Mouse (Mus musculus) midbrain, embryonic 15.5 days (tissue): Measurements from ENCODE around the gene Pde12. TPM values are rescaled to one million over a fixed set of nuclear protein-coding genes. Genes with fewer than 3 reads are reported as not detected.
A peak's percentile ranks its signal among the peaks of the same experiment; 100 is the strongest.
"Not testable (repeated sequence)": the region's sequence is repeated elsewhere in the genome, so short reads cannot be mapped to it uniquely, and the experiment has no call there.

Source experiments
- ATAC-seq: fragments of 200-750 bp; cut with Nextera tagmentation; replicated peaks from 2 replicates; pipeline ENCODE4 v1.8.0; 2017; ENCODE audit warnings: moderate TSS enrichment
- H3K27ac ChIP-seq: fragments of 300-500 bp; sonication (generic); 2 replicates; pipeline ENCODE4 v1.5.1; 2015; ENCODE audit warnings: mild to moderate bottlenecking, inconsistent platforms
- H3K27me3 ChIP-seq: fragments of 300-500 bp; sonication (generic); replicated peaks from 2 replicates; pipeline ENCODE4 v1.6.1; 2015; ENCODE audit warnings: inconsistent platforms
- H3K36me3 ChIP-seq: fragments of 300-500 bp; sonication (generic); replicated peaks from 2 replicates; pipeline ENCODE4 v1.6.1; 2015; ENCODE audit warnings: inconsistent platforms
- H3K4me1 ChIP-seq: fragments of 300-500 bp; sonication (generic); 2 replicates; pipeline ENCODE4 v1.6.1; 2015; ENCODE audit warnings: inconsistent platforms
- H3K4me2 ChIP-seq: fragments of 300-500 bp; sonication (generic); 2 replicates; pipeline ENCODE4 v1.6.1; 2015; ENCODE audit warnings: inconsistent platforms, mild to moderate bottlenecking, moderate library complexity
- H3K4me3 ChIP-seq: fragments of 300-500 bp; sonication (generic); 2 replicates; pipeline ENCODE4 v1.5.1; 2015; ENCODE audit warnings: mild to moderate bottlenecking, inconsistent platforms
- H3K9ac ChIP-seq: fragments of 300-500 bp; sonication (generic); 2 replicates; pipeline ENCODE4 v1.6.1; 2015; ENCODE audit warnings: mild to moderate bottlenecking, inconsistent platforms
- H3K9me3 ChIP-seq: fragments of 300-500 bp; sonication (generic); 2 replicates; pipeline ENCODE4 v1.6.1; 2016; ENCODE audit warnings: inconsistent platforms
- WGBS: fragments of 180-500 bp; shearing (Covaris S2); methylation state at CpG from one replicate; pipeline ENCODE4 v1.1.7; 2015; ENCODE audit warnings: mixed read lengths; 5-methylcytosine and 5-hydroxymethylcytosine counted together
- polyA plus RNA-seq: library from polyadenylated mRNA; unstranded; fragments of >200 nt; fragmentation: Nextera tagmentation; extraction: Ambion mirVana; gene quantifications from 2 replicates; pipeline ENCODE4 v1.2.1, GENCODE M21; 2015

Pde12 gene
- 12.7 and 13.0 TPM in 2 replicates for polyA plus RNA-seq

DNA sequence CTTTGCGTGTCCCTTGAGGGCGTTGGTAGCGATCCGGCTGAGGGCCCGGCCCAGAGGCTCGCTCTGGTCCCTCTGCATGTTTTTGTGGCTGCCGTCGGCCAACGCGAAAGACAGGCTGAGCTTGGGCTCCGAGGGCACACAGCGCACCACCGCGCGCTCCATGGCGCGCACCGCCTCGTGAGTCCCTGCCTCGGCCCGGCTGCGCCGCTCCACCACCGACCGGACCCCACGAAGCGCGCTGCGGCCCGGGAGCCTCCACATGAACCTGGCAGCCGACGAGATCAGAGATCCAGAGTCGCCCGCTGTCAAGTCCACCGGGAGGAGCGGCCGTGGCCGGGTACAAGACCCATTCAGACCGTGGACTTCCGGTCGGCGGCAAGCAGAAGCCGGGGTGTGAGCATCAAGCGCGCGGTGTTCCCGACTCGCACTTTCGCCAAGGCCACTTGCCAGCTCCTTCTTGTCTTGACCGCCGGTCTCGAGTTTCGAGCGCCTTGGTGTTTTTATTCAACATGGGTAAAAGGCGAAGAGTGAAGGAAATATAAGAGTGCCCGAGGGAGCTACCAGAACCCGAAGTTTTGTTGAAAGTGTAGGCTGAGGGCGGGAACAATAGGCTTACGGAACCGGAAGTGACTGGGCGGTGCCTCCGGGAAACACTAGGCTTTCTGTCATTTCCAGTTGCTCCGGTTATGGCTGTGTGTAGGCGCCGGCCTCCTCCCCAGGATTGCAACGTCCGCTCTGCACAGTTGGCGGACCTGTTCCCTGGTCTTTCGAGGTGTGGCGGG, at the start of gene Pde12:
Gene Pde12, minus strand, starts transcription at position 592 of the 782 bp plus-strand sequence.
- ATAC-seq, result peak; percentile 96
- Histone ChIP-seq H3K27me3 (no peaks in the 10 kb centered on the region; the same call in 1 of the 2 replicates), H3K4me1 (peaks cover 32% of the 10 kb centered on the region), H3K36me3 (peaks cover 9% of the 10 kb centered on the region; the same call in 1 of the 2 replicates), H3K4me2 (peak within 1 kb of the TSS; percentile 98), H3K27ac (peak within 1 kb of the TSS; percentile 91), H3K9me3 (no peaks in the 10 kb centered on the region), H3K4me3 (peak within 1 kb of the TSS; percentile 95), H3K9ac (peak within 1 kb of the TSS; percentile 92)
- under 1% methylated on average over 70 of the region's 70 CpGs for WGBS

DNA sequence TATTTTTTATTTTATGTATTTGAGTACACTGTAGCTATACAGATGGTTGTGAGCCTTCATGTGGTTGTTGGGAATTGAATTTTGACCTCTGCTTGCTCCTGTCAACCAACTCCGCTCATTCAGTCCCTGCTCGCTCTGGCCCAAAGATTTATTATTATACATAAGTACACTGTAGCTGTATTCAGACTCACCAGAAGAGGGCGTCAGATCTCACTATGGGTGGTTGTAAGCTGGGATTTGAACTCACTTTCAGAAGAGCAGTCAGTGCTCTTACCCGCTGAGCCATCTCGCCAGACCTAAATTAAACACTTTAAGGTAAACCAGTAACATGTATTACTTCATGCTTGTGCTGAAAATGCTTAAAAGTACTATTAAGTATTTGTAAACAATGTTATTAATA, 35.6 kb upstream of the Pde12 start:
- WGBS, result 90% methylated on average over 5 of the region's 5 CpGs
- not testable (repeated sequence) for H3K9me3 ChIP-seq, H3K27ac ChIP-seq, H3K9ac ChIP-seq, H3K36me3 ChIP-seq, H3K4me3 ChIP-seq, H3K4me1 ChIP-seq, H3K27me3 ChIP-seq, ATAC-seq, H3K4me2 ChIP-seq

DNA sequence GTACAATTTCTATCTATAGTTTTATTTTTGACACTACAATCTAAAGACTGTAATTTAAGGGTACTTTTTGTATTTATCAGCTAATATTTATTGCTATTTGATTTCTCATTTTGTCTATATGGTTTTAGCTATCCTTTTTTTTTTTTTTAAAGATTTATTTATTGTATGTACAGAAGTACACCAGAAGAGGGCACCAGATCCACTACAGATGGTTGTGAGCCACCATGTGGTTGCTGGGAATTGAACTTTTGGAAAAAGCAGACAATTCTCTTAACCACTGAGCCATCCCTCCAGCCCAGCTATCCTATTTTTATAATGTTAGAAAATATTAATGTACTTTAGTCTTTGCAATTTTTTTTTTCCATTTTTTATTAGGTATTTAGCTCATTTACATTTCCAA, 28.2 kb upstream of the Pde12 start:
- H3K27me3 ChIP-seq, result no peaks in the 10 kb centered on the region
- H3K9ac ChIP-seq, result no peak overlapping the region
- no peaks in the 10 kb centered on the region for H3K9me3 ChIP-seq
- H3K36me3 ChIP-seq, result no peaks in the 10 kb centered on the region
- H3K4me3 ChIP-seq, result no peak overlapping the region
- no peak overlapping the region for H3K4me2 ChIP-seq
- ATAC-seq, result no peak
- H3K4me1 ChIP-seq, result no peaks in the 10 kb centered on the region
- H3K27ac ChIP-seq, result no peak overlapping the region

DNA sequence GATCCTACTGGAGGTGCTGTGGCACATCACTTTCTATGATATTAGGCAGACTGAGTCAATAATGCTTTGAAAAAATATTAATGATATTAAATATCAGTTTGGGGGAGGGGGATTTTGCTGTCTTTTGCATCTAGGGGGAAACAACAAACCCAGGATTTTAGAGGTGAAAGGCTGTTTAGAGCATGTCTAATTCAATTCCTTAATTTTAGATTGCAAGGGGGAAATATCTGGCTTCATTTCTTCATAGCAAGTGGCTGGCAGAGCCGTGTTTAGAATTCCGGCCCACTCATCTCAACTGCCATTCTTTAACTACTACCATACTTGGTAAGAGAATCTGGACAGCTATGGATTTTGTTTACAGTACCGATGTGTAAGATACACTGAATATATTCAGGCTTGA, 23.3 kb upstream of the Pde12 start, which contains the start of gene Dnah12:
Gene Dnah12, plus strand, starts transcription at position 301 of the 400 bp plus-strand sequence.
- Histone ChIP-seq H3K9me3 (no peaks in the 10 kb centered on the region), H3K4me1 (no peaks in the 10 kb centered on the region), H3K4me2 (no peak within 1 kb of the TSS), H3K4me3 (no peak within 1 kb of the TSS), H3K27me3 (no peaks in the 10 kb centered on the region), H3K27ac (no peak within 1 kb of the TSS), H3K9ac (no peak within 1 kb of the TSS), H3K36me3 (no peaks in the 10 kb centered on the region)
- ATAC-seq, result no peak
- 91% methylated on average over 3 of the region's 3 CpGs for WGBS

DNA sequence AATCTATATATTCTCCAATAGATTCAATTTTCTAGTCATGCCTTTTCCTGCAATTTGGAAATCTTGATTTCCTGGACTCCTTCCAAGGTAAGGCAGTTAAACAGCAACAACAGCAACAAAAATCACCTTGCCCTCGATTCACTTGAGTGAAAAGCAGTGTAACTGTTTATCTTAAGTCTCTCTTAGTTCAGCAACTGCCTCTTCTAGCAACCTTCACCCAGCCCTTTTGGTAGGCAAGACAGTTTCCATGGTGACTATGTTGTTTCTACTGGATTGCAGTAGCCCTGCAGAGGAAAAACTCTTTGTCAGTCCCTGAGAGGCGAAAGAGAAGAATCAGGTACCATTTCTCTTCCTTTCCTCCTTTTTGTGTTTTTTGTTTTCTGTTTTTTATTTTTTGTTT, 21.7 kb upstream of the Pde12 start:
- H3K4me1 ChIP-seq, result no peaks in the 10 kb centered on the region
- H3K9ac ChIP-seq, result no peak overlapping the region
- no peaks in the 10 kb centered on the region for H3K36me3 ChIP-seq
- no peak for ATAC-seq
- 51% methylated on average over 2 of the region's 2 CpGs for WGBS
- H3K4me3 ChIP-seq, result no peak overlapping the region
- H3K27me3 ChIP-seq, result no peaks in the 10 kb centered on the region
- no peaks in the 10 kb centered on the region for H3K9me3 ChIP-seq
- no peak overlapping the region for H3K27ac ChIP-seq
- no peak overlapping the region for H3K4me2 ChIP-seq

DNA sequence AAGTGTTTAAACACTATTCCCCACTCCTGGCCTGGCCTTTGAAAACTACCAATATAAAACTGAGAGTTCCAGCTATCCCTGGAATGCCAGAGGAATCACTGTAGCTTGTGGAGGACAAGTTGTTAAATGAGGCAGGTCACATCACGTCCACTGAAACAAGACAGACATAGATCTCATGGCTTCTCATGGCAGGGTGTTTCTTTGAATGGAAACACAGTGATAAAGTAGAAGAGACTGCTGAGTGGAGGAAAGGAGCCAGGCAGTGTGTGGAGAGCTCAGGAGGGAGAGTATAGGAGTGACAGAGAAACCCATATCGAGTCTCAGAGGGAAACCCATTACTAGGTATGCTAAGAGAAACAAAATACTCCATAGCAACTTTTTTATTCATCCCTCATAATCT, 21.0 kb upstream of the Pde12 start:
- 72% methylated on average over 2 of the region's 2 CpGs for WGBS
- no peaks in the 10 kb centered on the region for H3K27me3 ChIP-seq
- H3K4me3 ChIP-seq, result no peak overlapping the region
- no peak overlapping the region for H3K27ac ChIP-seq
- H3K4me1 ChIP-seq, result no peaks in the 10 kb centered on the region
- H3K36me3 ChIP-seq, result no peaks in the 10 kb centered on the region
- no peak overlapping the region for H3K9ac ChIP-seq
- no peak for ATAC-seq
- H3K4me2 ChIP-seq, result no peak overlapping the region
- H3K9me3 ChIP-seq, result no peaks in the 10 kb centered on the region

DNA sequence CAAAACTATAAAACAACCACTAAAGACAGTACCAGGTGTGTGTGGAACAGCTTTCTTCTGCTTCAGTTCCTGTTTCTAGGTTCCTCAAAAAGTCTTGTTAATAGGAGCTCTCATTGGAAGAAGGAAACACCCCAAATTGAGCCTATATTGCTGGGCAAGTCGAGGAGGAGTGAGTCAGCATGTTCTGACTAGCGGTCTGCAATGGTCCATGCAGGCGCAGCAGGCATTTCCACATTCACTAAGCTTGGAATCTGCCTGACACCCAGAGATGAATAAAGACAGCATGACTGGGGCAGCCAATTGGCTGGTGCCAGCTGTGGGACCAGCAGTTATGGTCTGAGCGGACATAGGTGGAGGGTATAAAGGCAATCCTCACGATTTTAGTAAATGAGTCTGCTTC, 6.1 kb upstream of the Pde12 start:
- H3K9ac ChIP-seq, result no peak overlapping the region
- no peaks in the 10 kb centered on the region for H3K9me3 ChIP-seq
- 76% methylated on average over 5 of the region's 5 CpGs for WGBS
- no peaks in the 10 kb centered on the region; the same call in 1 of the 2 replicates for H3K27me3 ChIP-seq
- ATAC-seq, result no peak
- no peak overlapping the region for H3K27ac ChIP-seq
- no peaks in the 10 kb centered on the region for H3K36me3 ChIP-seq
- no peaks in the 10 kb centered on the region for H3K4me1 ChIP-seq
- H3K4me3 ChIP-seq, result no peak overlapping the region
- no peak overlapping the region for H3K4me2 ChIP-seq

DNA sequence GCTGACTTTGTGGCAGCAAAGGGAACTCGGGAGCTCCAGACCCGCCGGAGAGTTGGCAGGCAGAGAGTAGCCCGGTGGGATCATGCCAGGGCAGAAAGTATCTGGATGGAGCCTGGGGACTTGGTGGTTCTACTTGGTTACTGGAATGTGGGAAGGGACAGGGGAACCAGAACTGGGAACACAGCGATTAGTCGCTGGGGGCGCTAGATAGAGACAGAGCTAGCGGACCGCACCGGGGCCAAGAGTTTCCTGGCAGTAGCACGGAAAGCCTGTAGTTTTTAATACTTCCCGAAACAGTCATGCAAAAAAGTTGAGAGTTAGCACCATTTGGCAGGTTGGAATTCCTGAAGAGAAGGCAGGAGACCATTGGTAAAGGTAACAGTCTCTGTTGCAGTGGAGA, 5.7 kb upstream of the Pde12 start:
- Histone ChIP-seq H3K9ac (no peak overlapping the region), H3K27me3 (no peaks in the 10 kb centered on the region; the same call in 1 of the 2 replicates), H3K4me1 (peaks cover 4% of the 10 kb centered on the region), H3K4me3 (no peak overlapping the region), H3K4me2 (no peak overlapping the region), H3K36me3 (no peaks in the 10 kb centered on the region), H3K27ac (no peak overlapping the region), H3K9me3 (no peaks in the 10 kb centered on the region)
- no peak for ATAC-seq
- 26% methylated on average over 12 of the region's 12 CpGs for WGBS

DNA sequence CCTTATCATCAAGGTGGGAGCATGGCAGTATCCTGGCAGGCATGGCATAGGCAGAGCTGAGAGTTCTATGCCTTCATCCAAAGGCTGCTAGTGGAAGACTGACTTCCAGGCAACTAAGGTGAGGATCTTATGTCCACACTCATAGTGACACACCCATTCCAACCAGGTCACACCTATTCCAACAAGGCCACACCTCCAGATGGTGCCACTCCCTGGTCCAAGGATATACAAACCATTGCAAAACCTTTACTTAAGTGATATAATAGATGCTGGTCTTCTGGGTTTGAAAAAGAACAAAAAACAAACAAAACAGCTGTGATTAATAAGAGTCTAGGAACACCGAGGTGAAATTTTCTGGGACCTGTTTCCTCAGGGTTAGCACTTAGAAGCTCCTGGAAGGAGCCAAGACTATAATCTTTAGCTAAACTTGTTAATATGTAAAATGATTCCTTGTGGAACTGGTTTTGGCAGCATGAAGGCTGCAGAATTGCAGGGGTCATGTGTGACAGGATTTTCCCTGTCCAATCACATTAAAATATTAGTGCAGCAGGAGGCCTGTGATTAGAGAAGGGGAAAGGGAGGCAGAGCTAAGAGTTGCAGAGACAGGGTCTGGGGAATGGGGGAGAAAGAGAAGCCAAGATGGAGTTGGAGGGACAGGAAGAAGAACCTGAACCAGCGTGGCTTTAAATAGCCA, 4.9 kb upstream of the Pde12 start:
- H3K36me3 ChIP-seq, H3K4me2 ChIP-seq, H3K27ac ChIP-seq, H3K9me3 ChIP-seq, H3K27me3 ChIP-seq, ATAC-seq, H3K4me1 ChIP-seq, H3K9ac ChIP-seq, H3K4me3 ChIP-seq: not testable (repeated sequence)
- WGBS, result 94% methylated on average over 2 of the region's 2 CpGs

DNA sequence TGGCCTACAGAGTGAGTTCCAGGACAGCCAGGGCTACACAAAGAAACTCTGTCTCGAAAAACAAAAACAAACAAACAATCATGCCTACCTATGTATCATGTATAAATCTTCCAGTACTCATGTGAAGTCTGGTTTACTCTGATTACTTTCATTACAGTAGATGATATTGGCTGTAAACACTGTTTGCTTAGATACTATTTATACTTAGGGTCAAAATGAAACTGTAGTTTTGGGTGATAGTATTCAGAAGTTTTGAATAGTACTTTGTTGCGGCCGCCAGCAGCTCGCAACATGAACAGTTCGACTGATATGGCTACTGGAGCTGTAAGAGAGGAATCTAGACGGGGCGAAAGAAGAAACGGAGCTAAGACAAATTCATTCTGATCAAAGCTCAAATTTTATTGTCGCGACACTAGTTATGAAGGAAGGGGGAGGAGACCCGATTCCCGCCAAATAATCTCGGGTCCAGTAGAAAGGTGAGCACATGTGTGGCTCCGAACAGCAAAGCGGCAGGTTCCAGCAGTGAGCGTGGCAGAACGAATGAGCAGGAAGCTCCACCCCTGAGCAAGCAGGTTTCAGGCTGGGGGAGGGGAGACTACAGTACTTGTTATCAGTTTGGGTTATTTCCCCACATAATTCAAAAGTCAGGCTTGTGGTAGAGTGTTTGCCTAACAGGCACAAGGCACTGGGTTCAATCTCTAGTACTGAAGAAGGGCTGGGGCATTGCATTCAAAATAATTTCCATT, 2.4 kb upstream of the Pde12 start:
- H3K9ac ChIP-seq, H3K9me3 ChIP-seq, H3K27ac ChIP-seq, H3K4me2 ChIP-seq, ATAC-seq, H3K4me3 ChIP-seq, H3K27me3 ChIP-seq, H3K36me3 ChIP-seq: not testable (repeated sequence)
- 75% methylated on average over 17 of the region's 17 CpGs for WGBS
- H3K4me1 ChIP-seq, result peaks cover 20% of the 10 kb centered on the region

DNA sequence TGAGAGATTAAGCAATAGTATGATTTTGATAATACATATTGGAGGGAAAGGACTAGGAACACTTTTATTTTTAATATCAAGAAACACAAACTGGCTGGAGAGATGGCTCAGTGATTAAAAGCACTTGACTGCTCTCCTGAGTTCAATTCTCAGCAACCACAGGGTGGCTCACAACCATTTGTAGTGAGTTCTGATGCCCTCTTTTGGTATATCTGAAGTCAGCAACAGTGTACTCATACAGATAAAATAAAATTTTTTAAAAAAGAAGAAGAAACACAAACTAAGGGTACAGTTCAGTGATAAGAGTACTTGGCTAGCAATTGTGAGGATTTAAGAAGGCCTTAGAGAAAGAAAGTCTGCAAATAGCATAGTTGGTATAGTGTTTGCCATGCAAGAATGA, 1.3 kb upstream of the Pde12 start:
- H3K9me3 ChIP-seq, result no peaks in the 10 kb centered on the region
- no peaks in the 10 kb centered on the region; the same call in 1 of the 2 replicates for H3K27me3 ChIP-seq
- H3K4me3 ChIP-seq, result no peak overlapping the region
- no peak overlapping the region for H3K4me2 ChIP-seq
- no peak overlapping the region for H3K27ac ChIP-seq
- peaks cover under 1% of the 10 kb centered on the region; the same call in 1 of the 2 replicates for H3K36me3 ChIP-seq
- peaks cover 29% of the 10 kb centered on the region for H3K4me1 ChIP-seq
- no peak for ATAC-seq
- H3K9ac ChIP-seq, result no peak overlapping the region
